Mouse (Mus musculus) right cerebral cortex, postnatal 14 days (tissue): ENCODE results near the gene Atp6v0c.

Experiments used
- DNase-seq: peaks from one replicate; pipeline ENCODE4 v3.0.0; 2022

Gene Atp6v0c

DNA sequence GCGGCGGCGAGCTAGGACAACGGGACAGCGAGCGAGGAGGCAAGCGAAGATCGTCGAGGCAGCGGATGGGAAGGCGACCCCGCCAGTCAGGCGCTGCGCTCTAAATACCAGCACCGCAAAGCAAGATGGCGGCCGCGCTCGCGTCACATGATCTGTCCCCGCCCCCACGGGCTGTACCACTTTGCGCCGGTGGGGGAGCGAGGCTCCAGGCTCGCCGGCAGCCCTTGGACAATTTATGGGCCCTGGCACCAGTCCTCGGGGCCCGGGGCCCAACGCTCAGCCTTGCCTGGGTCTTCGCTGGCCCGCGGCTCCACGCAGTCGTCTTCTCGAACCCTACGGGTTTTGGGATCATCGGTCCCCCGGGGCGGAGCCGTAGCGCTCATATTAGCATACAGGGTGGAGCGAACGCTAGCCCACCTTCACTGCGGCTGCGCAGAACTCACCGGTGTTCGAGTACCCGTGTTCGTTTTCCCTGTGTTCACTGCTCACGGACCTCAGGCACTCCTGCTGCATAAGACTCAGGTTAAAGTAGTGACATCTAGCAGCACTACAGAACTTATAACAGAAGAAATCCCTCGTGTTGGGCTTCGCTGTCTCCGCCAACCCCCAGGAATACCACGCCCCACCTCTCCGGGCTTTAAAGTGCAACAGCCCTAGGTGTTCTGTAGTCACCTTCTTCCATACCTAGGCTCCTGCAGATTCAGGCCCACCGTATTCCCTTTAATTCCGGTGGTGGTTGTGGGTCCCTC is at the start of gene Atp6v0c:
Atp6v0c (minus strand) TSS at position 386 of the 749 bp plus-strand sequence.
- DNase-seq, result peak; percentile 96

DNA sequence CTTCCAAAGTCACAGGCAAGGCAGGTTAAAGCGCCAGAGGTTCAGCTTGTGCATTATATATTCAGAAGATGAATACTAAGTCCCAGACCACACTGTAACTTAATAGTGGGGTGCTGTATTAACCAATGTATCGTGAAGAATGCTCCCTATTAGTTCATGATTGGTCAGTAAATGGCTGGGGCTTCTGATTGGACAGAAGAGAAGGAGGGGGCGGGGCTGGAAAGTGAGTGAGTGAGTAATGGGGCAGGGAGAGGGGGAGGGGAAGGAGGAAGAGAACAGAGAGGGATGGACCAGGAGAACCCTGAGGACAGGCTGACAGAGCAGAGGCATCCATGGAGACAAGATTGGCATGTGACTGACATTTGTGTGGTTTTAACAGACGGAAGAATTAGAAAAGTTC is 47.3 kb upstream of the Atp6v0c start:
- no peak for DNase-seq

DNA sequence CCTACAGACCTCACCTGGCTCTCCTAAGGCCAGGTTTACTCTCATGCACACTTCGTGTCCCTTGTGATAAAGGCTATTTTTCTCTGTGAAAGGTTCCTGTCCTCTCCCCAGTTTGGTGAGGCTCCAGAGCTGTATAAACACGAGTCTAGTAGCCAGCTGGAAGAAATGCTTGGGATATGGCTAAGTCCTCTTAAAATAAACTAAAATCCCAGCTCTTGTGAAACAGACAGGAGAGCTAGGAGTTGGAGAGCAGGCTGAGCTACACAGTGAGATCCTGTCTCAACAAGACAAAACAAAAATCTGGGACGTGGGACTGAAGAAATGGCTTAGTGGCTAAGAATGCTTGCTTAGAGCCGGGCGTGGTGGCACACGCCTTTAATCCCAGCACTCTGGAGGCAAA is 43.7 kb upstream of the Atp6v0c start:
- DNase-seq, result no peak

DNA sequence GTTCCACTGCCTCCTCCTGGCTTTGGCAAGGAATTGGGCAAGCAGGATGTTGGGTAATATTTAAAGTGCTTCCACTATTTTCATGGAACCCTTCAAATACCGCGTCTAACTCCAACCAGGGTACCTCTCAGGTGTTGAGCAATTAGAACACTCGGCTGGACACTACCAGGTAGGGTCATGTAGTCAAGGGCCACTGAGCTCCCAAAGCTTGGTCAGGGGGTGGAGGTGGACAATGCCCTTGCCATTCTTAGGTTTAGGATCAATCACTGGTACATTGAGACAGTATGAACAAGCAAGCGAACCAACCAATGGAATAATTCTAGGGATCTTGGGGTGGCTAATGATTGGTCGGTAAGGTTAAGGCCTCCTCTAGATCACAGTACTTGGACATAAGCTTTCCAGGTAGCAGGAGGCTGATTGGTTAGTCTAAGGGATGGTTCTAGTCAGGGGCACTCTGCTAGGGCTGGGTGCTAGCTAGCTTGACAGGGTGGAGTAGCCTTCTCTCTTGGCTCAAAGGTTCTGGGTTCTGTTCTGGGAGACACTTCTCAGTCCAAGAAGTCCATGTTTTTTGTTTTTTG is 43.0 kb upstream of the Atp6v0c start:
- no peak for DNase-seq

DNA sequence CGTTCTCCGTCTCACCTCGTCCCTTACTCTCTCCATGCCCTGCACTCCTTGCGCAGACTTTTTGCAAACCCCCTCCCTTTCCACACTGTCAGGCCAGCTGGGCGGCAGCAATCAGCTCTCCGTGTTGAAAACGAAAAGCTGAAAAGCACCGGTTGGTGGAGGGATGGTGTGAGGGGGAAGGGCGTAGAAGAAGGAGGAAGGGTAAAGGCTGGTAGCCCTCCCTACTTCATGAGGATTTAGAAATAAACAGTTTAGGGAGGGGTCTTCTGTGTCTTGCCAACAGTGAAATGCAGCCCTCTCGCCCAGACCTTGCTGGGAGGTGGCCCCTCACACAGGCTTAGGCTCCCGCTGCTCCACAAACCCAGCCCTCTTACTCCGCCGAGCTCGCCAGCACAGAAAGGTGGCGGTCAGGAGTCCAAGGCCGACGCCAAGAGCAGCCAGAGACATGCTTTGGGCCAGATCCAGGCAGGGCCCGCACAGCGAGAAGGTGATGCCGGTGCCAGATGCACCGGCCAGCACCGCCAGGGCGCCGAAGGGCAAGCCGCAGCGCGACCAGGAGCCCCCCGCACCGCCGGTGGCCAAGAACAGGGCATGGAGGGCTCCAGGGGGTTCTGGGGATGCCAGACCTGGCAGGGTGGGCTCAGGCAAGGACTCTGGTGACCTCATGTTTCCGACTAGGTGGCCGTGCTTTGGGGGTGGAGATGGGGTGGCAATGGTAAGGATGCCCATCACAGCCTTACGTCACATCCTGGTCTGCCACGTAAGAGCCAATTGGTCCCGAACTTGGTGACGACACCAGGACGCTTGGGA is 42.3 kb upstream of the Atp6v0c start:
- DNase-seq, result peak; percentile 81

DNA sequence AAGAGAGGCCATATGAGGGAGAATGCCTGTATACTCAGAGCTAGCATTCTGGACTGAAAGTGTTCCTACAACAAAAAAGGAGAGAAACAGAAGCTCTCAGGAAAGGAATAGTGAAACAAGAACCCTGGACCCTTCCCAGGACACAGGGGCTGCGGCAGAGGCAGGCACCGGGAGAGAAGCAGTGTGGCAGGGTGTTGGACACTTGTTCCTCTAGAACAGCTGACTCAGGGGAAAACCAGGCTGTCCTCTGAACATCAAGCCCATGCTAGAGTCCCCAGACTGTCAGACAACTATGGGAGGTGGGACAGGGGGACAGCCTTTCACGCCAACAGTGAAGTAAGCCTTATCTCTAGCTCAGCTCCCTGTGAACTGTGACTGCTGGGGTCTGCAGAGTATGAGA is 41.1 kb upstream of the Atp6v0c start:
- no peak for DNase-seq

DNA sequence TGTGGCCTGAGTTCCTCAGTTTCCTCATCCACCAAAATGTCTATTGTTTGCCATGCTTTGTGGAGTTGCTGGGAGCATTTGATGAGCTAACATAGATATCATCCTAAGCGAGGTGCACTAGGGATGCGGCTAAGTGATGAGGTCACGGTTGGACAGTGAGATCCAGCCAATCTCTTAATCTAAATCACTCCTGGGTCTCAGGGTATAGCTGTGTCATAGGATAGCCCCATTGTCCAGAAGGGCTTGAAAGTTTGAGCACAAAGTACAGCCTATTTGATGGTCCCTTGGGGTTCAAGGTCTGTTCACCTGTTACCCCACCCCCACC is 40.4 kb upstream of the Atp6v0c start:
- DNase-seq, result no peak

DNA sequence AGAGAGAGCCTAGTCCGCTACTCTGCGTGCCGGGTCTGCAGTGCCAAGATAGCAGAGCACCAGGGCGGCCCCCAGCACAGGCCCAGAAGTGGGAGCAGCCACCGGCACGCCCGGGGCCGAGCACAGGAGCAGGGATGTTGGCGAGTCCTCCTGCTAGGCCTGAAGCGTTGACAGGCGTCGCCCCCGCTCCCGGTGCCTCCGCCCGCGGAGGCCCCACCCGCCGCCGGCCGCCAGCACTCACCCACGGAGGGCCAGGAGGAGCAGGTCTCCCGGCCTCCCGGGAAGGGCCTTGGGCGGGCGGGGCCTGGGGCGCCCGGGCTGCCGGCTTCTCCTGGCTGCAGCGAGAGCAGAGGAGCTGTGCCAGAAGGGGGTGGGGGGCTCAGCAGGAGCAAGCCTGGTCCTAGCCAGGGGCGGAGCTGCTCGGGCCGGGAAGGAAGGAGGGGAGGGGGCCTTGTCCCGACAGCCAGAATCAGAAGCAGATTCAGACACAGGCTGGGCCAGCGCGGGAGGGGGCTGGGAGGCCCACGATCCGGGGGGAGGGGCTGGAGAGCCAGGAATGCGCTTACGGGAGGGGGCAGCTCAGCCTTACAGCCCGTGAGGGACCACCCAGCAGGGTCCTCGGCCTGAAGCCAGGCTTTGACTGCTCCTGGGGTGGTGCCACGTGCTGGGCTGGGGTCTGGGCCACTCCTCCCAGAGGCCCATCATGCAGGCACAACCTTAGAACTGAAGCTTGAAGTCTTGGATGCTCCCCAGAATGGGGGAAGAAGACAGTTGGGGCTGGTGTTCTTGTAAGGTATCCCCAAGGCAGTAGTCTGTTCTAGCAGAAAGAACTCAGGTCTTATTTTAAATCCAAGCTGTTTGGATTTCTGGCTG is 39.8 kb upstream of the Atp6v0c start, which contains the start of gene Ntn3:
Ntn3 (minus strand) TSS at position 489 of the 873 bp plus-strand sequence.
- DNase-seq, result peak; percentile 60

DNA sequence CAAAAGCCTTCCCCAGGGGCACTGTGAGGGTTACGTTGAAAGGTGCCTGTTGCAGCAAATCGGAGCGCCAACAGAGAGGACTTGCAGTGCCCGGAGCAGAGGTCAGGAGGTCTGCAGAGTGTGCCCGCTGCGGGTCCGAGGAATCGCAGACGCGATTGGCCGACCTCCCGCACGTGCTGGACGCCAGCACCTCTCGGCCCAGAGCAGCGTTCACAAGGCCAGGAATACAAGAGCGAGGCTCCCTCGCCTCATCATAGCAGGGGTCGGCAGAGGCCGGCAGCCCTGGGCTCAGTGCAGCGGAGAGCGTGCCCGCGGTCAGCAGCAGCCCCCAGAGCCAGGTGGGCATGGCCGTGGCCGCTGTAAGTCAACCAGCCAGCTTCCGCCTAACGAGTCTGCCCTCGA is 39.1 kb upstream of the Atp6v0c start:
- no peak for DNase-seq

DNA sequence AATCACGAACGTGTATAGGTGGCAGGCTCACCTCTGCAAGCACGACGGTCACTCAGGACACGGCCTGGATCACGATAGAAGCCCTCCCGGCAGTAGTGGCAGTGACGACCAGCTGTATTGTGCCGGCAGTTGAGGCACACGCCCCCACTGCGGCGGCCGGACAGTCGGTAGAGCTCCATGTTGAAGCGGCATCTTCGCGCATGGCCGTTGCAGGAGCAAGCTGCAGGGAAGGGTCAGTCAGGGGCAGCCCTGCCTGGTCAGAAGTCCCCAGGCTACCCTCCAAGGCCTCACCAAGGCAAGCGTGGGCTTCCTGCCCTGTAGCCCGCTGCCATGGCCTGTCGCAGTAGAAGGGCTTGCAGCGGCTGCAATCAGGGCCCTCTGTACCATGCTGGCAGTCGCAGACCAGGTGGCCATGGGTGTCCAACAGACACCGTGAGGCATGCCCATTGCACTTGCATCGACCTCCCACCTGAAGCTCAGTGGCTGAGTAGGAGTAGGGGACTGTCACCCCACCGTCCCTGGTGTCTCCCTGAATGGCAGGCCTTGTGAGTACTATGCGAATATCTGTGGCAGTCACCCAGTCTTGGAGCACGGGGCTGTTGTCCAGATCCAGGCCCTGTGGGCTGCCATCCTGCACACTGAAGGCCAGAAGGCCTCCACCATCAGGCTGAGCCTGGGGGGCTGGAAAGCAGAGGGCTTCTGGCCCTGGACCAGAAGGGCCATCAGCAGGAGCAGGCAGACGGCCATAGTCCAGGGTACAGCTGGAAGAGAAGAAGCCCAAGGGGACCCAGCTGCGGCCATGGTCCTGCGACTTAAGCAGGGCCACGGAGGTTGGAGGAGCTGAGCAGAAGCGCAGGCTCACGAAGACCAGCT is 38.5 kb upstream of the Atp6v0c start:
- no peak for DNase-seq

DNA sequence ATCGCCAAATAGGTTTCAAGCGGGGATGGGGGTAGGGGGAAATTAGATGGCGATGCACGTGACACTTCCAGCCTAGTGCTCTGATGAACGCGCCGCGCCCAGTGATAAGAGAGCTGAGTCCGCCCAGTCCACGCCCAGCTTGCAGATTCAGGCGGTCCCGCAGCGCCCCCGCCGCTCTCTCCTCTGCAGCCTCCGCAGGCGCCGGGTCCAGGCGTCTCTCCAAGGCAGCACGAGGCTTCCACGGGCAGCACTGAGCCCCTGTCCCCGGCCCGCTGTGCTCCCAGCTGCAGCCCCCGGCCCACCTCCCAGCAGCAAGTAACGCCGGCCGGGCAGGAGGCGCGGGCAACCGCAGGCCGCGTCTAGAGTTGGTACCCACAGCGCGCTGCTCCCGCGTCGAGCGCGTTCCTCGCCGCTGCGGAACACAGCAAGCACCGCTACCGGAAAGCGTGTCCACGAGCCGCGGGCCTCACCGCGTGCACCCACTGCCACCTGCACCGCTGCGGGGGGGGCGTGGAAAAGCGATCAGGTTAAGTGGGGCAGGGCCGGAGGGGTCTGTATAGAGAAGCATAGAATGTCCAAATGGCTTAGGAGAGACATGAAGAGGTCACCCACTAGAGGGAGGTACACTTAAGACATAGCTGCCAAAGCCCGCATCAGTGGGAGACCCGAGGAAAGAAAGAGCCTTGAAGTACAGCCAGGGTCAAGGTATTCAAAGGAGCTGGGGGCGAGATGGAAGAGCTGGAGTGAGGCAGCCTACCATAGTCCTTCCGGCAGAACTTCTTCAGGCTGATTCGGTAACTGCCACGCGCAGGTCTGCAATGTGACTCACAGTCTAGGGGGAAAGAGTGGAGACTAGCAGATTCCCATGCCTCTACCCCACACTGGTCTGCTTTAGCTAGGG is 37.2 kb upstream of the Atp6v0c start:
- DNase-seq, result peak; percentile 81

DNA sequence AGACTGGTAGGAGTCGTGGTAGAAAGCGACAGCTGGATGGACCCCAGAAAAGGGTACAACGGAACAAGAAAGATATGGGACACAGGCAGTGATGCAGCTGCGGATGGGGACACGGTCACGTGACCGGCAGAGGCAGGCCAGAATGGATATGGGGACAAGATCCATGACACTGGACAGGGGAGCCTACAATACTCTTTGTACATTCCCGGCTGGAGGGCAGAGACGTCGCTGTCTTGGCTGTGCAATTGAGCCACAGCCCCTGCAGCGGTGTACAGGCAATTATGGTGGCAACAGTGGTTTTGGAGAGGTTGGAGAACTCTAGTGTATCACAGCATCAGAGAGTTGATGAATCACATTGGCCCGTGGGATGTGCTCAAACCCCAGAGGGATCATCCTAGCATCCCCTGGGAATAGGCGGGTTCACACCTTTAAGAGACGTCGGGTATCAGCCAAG is 36.4 kb upstream of the Atp6v0c start:
- peak; percentile 45 for DNase-seq

DNA sequence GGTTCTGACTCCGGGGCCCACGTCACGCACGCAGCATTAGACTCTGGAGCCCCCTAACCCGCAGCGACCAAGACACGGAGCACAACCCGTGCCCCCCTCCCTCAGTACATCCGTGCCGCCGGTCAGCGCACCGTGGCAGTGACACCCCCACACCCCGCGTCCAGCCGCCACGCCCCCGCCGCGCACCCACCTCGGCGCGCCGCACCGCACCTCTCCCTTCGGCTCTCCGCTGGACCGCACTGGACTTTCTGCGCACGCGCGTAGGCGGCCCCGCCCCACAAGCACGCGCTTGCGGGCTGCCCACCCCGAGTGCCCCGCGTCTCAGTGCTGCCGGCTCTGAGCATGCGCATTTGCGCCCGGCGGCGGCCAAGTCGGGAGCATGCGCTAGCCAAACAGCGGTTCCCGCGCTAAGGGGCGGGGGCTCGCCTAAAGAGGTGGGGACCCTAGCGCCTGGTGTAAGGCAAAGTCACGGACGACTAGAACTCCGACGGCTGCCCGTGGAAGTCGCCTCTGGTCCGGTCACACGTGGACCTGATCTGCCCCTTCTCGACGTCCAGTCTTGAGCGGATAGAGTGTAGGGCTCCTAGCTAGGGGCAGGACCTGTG is 35.9 kb upstream of the Atp6v0c start, which contains the start of gene Tbc1d24:
Tbc1d24 (minus strand) TSS at position 279 of the 605 bp plus-strand sequence.
- DNase-seq, result peak; percentile 95

DNA sequence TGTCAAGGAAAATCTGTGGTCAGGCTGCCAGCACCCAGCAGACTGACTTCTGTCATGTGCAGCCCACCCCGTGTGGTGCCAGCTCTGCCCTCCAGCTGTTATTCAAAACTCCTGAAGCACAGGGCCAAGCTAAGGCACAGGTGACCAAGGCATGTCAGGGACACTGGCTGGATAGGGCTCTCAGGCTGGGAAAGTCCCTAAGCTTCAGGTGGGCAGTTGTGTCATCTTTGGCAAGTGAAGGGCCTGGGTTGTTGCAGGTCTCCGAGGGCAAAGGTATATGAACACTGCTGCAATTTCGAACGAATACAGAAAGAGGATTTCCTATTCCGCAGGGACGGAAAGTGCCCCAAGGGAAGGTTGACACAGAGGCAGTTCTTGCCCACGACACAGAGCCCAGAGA is 35.3 kb upstream of the Atp6v0c start:
- no peak for DNase-seq

DNA sequence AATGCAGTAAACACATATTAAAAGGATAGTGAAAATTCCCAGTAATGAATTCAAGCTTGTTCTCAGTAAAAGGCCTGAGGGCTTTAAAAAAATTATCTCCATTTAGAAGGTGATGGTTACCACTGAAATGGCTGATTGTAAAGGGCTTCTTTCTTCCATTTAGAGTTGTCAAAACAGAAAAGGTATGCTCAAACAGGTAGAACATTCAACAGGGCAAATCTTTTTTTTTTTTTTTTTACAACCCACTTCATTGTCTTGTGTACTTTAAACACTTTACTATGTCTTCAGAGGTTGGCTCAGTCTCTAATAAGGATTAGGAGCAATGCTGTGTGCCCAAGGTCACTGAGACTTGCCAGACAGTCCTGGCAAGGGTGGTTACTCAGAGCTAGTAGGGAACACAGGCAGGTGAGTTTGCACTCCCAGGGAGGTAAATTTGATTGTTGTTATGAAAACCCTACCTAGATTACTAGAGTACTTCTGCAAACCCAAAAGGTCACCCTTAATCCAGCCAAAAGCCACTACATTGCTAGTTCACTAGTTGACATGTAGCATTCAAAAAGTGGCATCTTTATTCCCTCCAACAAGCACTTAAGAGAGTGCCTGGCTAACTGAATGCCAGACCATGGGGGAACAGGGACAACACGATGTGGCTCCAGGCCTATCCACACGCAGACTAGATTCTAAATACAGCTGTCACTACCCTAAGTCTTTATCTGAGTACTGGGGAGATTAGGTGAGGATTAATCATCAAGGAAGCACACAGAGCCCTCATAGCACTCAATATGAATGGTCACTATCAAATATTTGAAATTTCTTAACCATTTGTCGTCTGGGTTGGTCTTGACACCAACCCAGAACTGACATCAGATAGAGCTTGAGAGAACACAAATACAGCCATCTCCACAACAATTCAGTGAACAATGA is 34.4 kb upstream of the Atp6v0c start:
- no peak for DNase-seq

DNA sequence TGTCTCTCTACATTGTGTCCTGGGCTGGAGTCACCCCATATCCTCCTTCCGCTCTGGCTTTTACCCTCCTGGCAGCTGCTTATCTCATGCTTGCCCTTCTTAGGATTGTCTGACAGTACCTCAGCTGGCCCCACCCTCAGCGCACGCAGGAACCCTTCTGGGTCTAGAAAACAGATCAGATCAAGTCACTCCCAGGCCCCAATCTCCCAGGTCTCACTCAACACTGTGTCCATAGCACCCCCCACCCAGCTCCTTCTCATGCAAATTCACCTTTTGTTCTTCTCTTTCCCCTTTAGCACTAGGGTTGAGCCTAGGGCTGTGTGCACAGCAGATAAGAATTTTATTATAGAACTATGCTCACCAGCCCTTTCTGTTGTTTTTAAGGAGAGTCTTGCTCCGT is 33.6 kb upstream of the Atp6v0c start:
- no peak for DNase-seq

DNA sequence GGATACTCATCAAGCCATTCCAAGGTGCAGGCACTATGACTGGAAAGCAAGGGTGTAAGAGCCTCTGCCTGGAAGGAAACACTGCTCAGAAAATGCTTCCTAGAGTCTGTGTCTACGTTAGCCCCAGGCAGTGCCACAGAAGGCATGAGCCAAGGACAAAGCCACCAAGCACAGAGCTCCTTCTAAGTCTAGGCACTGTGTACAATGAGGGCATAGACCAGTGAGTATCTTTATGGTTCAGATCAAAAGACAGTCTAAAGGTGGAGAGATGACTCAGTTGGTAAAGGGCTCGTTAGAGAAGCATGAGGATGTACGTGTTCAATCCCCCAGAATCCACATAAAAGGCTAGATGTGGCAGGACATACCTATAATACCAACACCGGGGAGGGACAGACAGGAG is 31.6 kb upstream of the Atp6v0c start:
- no peak for DNase-seq

DNA sequence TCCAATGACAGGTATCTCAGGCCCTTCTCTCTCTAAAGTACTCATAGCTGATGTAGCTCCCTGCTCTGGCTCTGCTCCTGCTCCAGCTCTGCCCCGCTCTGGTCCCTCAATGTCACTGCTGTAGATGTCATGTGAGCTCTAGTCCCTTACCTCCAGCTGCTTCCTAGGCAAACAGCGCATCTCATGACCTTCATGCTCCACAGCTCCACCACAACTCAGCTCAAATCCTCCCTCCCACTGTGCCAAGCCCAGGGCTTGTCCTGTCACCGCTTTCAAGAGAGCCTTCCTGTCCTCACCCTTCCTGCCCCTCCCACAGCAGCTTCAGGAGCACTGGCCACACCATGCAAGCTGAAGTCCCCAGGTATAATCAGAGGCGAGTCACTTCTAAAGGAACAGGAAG is 30.2 kb upstream of the Atp6v0c start:
- DNase-seq, result no peak

DNA sequence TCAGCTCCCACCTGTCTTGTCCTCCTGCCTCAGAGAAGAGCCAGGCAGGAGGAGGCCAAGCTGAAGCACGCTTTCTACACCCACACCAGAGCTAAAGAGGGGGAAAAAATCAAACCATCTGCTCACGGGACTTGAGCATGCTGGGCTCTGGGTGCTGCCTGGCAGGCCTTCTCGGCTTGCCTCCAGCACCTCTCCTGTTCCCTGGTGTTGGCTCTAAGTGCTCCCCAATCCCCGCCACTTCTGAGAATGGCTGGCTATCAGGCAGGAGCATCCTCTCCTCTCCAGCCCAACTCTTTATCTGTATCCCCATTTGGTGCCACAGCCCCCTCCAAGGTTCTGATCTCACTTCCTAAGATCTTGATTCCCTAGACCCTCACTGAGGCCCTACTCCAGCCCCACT is 29.8 kb upstream of the Atp6v0c start:
- DNase-seq, result peak; percentile 48
